Mouse (Mus musculus): Measurements from ENCODE around the gene Plxdc1. TPM values are rescaled to one million over a fixed set of nuclear protein-coding genes. Genes with fewer than 3 reads are reported as not detected.
A peak's percentile ranks its signal among the peaks of the same experiment; 100 is the strongest.
"Not testable (repeated sequence)": the region's sequence is repeated elsewhere in the genome, so short reads cannot be mapped to it uniquely, and the experiment has no call there.

Plxdc1 gene
- total RNA-seq, 4 experiments from 2014 or later, result 13.5 to 36.2 (median 24.0) TPM

DNA sequence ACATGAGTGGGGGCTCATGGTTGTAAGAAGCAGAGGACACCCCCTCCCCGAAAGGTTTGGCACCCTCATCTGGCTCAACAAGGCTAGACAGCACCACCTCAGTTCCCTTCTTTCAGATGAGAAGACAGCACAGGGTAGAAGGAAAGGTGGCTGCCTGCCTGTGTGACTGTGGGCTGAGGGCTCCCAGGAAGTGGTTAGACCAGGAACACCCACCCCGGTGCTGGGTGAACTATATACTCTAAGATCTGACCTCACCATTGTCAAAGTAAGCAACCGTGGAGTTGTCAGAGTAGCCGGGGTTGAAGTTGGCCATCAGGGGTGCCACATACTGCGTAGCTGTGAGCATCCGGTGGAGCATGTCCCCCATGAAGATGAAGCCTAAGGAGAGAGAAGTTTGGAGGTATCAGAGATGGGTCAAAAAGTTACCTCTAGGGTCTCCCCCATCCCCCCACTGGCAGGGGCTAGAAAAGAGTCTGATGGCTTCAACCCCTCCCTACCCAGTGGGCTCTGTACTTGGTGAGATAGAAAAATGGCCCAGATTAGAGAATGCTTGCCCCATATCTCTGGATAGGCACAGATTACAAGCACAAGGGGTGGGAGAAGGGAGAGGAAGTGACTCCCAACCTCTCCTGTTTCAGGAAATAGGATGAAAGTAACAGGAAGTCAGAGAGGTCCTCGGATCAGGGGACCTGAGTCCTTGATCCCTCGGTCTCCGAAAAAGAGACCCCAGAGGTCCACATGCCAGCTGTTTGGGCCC lies 30.9 kb downstream of the Plxdc1 start:
- DNase-seq, result no peak

DNA sequence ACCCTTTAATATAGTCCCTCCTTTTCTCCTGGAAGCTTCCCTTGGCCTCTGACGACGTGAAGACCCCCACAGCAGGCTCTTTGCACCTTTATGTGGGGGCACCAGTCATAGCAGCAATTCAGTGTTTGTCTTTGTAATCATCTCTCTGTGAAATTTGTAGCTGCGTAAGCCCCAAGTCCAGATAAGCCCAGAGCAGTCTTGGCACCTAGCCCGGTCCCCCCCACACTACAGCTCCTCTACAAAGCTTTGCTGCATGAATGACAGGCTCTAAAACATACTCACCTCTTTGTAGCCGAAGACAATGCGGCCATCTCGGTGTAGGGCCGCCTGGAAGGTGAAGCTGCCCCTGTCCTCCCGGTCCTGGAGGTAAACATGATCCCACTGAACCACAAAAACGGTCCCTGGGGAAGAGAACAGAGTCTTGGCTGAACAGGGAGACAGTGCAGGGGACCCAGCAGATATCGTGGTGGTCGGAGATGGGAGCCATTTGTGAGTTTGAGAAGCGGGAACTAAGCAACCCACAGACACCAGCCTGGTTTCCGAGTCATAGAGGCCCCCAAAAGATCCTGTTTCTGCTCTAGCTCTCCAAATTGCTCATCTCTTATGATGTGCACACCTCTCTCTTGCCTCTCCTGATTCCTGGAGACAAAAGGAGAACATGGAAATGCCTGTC lies 31.6 kb downstream of the Plxdc1 start:
- no peak for DNase-seq

DNA sequence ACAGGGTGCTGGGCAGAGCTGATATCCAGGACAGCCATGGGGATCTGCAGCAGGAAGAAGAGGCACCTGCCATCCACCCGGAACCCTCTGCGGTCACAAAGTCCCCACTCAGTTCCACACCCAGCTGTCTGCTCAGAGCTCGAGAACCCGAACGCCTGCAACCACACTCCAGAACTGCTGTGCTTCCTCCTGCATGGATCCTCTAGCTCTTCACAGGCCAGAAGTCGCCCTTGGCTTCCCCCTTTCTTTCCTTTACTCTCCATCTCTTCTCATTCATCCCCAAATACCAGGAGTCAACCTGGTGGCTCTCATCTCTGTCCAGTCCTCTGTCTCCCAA lies 32.3 kb downstream of the Plxdc1 start:
- no peak for DNase-seq

DNA sequence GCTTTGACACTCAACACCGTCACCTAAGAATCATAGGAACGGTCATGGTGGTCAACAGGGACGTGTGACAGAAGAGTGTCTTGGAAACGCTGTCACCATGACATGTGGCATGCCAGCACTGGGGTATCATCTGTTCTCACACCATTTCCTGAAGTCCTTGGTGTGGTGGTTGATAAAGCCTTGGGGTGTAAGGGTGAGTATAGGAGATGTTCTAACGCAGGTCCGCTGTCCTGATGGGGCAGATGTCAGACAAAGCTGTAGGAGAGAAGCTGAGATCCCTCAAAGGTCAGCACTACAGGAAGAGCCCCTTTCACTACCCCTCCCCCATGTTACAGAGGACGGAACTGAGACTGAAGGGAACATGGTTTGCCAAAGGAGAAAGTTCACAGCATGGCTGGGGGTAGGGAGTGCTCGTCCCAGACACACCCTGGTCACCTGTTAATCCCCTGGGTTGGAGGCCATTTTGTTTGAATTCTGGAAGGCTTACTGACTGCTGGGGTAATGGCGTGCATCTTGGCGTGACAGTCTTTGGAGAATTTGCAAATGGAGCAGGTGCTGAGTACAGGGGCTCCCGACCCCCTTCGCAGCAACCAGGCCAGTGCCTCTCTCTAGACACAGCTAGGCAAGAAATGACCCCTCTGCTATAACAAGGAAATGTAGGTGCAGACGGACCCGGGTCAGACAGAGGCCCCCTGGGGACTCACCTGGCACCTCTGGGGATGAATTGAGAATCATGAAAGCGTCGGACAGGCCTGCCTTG lies 32.9 kb downstream of the Plxdc1 start:
- no peak for DNase-seq

DNA sequence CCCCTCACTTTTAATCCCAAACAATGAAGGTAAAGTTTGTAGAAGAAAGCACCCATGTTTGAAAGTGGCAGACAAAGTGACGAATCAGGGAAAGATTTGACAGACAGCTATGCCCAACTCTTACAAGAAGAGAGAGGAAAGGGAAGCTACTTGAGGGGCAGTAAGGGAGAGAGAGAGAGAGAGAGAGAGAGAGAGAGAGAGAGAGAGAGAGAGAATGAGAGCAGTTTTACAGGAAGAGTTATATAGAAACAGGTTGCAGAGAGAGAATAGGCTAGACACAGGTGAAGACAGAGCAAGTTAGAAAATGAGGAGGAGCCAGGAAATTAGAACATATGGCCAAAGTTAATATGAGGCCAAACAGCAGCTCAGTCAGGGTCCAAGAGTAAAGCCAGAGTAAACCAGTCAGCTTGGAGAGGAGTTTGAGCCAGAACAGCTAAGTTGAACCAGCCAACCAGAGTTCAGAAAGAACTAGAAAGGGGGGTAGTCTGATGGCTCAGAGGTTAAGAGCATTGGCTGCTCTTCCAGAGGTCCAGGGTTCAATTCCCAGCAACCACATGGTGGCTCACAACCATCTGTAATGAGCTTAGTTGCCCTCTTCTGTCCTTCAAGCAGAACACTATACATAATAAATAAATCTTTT lies 33.8 kb downstream of the Plxdc1 start:
- no peak for DNase-seq

DNA sequence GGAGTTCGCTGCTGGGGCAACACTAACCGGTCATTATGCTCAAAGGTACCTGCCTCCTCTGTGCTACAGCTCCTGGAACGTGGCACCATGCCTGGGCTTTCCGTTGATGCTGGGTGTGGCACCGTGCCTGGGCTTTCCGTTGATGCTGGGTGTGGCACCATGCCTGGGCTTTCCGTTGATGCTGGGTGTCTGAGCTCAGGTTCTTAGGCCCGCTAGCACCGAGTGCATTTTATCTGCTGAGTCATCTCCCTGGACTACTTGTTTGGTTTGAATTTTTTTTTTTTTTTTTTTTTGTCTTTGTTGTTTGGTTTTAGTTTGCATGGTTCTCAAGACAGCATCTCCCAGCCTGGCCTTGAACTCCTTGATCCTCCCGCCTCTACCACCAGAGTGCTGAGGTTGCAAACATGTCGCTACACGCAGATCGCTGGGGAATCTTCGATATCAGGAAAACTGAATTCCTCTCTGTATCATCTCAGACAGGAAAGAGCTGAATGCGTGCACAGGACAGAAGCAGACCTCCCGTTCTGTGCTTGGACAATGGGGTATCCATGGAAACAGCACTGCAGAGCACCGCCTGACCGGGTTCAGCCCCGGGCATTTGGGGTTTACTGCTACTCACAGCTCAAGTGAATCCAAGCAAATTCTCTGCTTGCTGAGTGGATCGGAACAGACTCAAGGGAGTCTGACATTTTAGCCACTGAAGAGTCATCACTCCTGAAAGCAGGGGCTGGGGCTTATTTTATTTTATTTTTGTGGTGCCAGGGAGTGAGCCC lies 36.4 kb downstream of the Plxdc1 start:
- DNase-seq, result no peak

DNA sequence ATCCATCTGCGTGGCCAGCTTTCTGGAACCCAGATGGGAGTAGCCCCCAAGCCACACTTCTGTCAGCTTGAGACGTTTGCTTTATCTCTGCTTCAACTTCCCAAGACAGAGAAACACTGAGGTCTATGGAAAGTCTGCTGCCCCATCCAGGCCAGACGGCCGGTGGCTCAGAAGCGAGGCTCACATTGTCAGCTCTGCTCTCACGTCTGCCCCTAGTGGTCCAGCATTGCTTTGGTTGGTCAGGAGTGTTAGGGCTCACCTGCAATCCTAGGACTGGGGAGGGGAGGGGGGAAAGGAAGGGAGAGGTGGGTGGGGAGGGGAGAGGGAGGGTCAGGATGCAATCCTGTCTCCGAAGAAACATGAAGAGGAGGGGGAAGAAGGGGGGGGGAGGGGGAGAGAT lies 38.8 kb downstream of the Plxdc1 start:
- no peak for DNase-seq

DNA sequence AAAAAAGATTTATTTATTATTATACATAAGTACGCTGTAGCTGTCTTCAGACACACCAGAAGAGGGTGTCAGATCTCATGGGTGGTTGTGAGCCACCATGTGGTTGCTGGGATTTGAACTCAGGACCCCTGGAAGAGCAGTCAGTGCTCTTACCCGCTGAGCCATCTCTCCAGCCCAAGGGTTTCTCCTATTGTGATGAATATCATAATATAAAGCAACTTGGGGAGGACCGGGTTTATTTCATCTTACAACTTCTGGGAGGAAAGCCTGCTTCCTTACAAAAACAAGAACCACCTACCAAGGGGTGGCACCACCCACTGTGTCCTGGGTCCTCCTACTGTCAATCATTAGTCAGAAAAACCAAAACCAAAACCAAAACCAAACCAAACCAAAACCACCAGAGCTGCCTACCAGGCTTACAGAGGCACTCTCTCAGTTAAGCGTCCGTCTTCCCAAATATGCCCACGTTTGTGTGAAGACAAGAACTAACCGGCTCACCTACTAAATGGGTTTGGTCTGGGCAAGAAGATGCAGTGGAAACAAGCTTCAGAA lies 40.4 kb downstream of the Plxdc1 start:
- not testable (repeated sequence) for DNase-seq

DNA sequence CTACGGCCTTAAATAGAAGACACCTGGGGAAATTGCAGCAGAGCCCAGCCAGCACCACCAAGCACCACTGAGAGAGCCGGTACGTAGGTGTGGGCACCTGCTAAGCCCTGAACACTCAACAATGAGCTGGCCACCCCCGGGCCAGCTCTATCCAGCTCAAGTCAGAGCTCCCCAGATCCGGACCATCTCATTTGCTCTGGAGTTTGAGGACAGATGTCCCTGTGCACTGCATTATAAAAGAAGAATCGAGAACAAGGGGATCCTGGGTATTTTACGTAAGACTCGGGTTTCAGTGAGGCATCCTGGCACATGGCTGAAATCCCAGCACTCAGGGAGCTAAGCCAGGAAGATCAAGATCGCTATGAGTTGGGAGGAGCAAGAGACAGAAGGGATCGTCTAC lies 41.2 kb downstream of the Plxdc1 start:
- no peak for DNase-seq

DNA sequence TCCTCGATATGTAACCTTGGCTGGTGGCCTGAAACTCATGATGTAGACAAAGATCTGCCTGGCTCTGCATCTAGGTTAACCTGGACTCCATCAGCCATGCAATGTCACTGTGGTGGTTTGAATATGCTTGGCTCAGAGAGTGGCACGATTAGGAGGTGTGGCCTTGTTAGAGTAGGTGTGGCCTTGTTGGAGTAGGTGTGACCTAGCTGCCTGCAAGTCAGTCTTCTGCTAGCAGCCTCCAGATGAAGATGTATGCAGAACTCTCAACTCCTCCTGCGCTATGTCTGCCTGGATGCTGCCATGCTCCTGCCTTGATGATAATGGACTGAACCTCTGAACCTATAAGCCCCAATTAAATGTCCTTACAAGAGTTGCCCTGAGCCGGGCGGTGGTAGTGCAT lies 43.0 kb downstream of the Plxdc1 start:
- no peak for DNase-seq

DNA sequence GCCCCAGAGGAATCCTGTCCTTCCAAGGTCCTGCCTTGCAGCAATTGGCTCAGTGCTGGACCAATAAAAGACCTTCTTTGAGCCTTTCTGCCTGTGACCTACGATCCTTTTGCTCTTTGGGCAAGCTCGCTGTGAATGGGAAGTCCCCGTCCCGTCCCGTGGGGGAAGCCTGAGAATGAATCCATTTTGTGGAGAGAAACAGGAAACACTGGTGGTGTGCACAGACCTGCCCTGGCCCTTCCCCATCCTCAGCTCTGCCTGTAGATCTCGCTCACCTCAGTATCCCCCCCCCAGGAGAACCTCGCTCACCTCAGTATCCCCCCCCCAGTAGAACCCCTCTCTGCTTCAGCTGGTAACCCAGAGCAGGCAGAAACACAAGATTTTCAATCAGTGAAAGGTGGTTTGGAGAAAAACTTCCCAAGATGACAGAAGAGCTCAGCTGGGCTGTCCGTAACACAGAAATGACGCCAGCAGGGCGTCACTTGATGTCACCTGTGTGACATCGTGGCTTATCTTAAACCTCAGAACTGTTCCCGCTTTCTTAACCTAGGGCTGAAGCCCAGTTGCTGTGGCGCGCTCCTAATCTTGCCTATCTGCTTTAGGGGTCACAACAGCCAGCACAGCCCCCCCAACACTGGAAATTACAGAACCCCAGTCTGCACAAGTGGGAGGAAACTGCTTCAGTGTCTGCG lies 43.7 kb downstream of the Plxdc1 start:
- no peak for DNase-seq

DNA sequence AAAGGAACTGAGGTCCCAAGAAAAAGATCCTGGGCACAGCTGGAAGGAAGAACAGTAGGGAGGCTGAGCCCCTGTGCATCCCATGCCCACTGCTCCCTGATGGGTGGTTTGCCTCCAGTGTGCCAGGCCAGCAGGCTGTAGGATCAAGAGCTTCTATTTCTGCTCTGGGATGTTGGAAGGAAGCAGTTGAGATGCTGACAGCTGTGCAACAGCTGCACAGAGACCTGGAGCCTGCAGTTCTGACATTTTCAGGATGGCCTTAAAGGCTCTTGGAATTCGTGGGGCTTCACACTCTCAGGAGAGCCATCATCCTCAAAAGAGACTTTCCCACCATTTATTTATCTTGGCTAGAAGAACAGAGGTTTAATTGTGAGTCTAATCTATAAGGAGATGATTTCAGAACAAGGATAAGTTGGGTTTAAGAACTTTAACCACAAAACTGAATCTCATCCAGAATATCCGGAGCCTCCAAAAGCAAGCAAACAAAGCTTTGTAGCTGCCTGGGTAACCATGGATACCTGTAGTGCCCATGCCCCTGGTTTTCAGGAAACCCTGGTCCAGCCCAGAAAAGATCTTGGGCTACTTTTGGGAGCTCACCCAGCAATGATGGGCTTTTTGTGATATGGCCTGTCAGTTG lies 48.7 kb downstream of the Plxdc1 start:
- DNase-seq, result no peak

DNA sequence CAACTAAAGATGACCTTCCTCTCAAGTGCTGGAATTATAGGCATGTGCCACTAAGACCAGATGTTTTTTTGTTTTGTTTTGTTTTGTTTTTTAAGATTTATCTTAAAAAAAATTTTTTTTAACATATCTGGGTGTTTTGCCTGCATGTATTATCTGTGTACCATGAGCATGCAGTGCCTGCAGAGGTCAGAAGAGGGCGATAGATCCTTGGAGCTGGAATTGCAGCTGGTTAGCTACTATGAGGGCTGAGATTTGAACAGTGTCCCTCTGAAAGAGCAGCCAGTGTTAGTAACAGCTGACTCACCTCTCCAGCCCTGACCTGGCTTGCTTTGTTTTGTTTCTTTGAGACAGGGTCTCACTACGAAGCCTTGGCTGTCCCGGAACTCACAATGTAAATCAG lies 49.5 kb downstream of the Plxdc1 start:
- DNase-seq, result peak; percentile 50

DNA sequence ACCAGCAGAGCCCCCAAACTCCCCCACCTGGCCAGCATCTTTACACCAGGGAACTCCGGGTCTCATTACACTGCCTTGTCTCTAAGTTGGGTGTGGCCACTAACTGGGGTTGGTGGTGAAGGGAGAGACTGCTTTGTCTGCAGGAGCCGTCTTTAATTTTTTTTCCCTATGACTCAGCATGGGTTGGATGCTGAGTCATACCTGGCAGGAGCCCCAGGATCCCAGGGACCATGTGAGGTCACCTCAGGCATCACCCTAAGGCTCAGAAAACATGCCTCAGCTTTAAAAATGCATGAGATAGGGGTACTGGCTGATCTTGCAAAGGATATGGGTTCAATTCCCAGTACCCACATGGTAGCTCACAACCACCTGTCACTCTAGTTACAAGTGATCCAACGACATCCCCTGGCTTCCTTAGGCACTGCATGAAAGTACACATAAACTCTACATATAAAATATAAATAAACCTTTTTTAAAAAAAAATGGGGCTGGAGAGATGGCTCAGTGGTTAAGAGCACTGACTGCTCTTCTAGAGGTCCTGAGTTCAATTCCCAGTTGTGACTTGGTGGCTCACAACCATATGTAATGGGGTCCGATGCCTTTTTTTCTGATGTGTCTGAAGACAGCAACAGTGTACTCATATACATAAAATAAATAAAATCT lies 50.2 kb downstream of the Plxdc1 start:
- peak; percentile 75 for DNase-seq

DNA sequence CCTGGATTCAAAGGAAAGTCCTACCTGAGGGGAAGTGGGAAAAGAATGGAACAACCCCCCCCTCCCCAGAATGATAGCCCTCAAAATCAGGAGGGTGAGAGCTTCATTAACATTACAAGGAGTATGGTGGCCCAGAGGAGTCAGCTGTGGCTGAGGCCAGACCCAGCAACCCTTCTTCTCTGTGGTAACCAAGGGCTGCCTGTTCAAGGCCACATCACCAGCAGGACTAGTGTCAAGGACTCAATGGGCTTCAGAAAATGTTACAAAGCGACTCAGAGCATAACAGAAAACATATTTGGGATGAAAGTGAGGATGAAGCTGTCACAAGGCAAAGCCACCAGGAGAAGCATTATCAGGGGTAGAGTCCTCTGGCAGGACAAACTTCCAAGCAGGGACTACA lies 52.7 kb downstream of the Plxdc1 start:
- peak; percentile 51 for DNase-seq

DNA sequence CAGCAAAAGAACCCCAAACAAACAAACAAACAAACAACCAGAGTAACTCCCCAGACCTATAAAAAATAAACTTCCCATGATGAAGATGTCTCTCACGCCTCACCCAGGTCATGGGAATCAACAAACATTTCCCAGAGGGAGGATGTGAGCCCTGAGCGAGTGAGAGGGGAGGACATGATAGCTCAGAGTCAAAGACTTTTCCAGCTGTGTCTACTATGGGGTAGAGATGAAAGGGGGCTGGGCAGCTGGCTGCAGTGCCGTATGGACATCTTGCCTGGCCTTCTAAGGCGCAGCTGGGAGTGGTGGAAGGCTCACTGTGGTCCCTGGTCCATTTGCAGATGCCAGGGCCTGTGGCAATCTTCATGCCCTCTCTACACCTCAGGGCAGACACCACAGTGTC lies 57.3 kb downstream of the Plxdc1 start:
- DNase-seq, result no peak

DNA sequence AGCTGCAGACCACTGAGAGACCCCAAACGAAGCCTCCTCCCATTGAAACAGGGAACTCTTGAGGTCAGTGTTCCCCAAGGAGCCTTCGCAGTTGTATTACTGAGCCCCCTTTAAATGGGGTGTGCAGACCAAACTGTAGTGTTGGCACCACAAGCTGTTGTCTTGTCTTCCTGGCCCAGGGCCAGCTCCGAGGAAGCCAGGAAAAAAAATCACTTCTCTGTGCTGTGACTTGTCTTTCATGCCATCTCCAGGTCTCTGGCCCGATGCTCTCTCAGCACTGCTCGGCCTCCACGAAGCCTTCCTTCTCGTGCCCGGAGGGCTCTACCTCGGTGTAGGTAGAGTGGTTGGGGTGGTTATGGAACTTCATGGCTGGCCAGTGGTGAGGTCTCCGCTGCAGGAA lies 62.0 kb downstream of the Plxdc1 start:
- no peak for DNase-seq

DNA sequence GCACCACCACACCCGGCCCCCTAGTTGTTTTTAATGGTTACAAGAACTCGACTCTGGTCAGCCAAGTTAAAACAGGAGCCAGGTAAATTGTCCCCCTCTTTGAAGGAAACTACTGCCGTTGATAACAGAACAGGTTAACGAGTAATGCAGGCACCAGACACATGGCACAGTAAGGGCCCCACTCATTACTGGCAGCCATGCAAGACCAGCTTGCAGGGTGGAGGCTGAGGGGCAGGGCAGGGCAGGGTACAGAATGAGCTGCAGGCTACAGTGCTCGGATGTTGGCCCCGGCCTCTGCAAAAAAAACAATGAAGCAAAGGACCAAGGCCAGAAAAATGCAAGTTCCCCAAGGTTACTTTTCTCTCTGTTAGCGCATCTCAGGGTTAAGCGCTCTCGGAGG lies 62.6 kb downstream of the Plxdc1 start:
- DNase-seq, result no peak

DNA sequence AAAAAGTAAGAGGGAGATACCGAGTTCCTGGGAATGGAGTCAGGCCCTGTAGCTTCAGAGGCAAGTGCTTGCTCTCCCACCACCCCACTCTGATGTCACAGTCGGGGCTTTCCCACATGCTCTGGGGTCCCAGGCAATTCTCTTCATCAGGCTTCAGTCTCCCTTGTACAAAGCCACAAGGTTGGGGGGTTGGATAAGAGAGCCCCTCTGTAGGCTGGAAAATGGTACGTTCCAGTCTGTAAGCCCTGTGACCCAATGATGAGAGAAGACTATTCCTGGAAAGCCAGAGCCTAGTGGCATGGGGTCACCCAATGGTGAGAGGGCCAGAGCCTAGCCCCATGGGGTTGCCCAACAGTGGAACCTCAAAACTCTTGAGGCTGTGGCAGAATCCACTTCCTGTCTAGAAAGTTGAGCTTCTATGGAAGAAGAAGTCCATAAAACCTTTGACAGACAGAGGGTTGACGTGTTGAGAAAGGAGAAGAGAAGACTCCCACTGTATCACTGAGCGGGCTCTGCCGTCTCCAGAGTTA lies 70.2 kb downstream of the Plxdc1 start:
- no peak for DNase-seq

DNA sequence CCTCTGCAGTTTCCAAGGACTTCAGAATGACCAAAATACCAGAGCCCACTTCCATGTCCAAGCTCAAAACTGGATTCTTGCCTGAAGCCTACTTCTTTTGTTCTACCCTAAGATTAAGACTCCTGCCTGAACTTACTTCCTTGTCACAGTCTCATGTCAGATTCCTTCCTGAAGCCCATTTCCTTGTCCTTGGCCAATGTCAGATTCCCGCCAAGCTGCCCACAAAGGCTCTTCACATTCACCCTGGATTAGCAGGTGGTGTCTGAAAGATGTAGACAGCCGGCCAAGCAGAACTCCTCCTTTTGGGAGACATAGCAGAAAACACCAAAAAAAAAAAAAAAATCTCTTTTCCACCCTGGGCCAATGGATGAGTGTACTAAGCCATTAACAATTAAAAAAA lies 70.8 kb downstream of the Plxdc1 start:
- no peak for DNase-seq
